Mouse (Mus musculus) thymus, postnatal 10 days (tissue): Measurements from ENCODE around the gene Myl9.
"Not testable (repeated sequence)": the region's sequence is repeated elsewhere in the genome, so short reads cannot be mapped to it uniquely, and the experiment has no call there.

Source experiments
- DNase-seq, 2 experiments: peaks; one replicate each; pipeline ENCODE4 v3.0.0; 2021; ENCODE audit warnings: low spot score in 2 of 2

Gene Myl9

GRCm38 (mm10) chr2:156784891-156785290 is 9.7 kb downstream of the Myl9 start:
- DNase-seq = no peak

- DNase-seq = not testable (repeated sequence)
Observed at GRCm38 (mm10) chr2:156786369-156786768, 11.1 kb downstream of the Myl9 start.

- DNase-seq = no peak
Observed at GRCm38 (mm10) chr2:156787090-156787775, 12.0 kb downstream of the Myl9 start.

GRCm38 (mm10) chr2:156787776-156788105 is 12.5 kb downstream of the Myl9 start:
- DNase-seq = no peak

GRCm38 (mm10) chr2:156788836-156789235 is 13.6 kb downstream of the Myl9 start:
- DNase-seq = no peak

- DNase-seq = no peak
Observed at GRCm38 (mm10) chr2:156798516-156798915, 23.3 kb downstream of the Myl9 start.

- DNase-seq = no peak
Observed at GRCm38 (mm10) chr2:156801045-156801444, 25.8 kb downstream of the Myl9 start.

GRCm38 (mm10) chr2:156802116-156802515 is 26.9 kb downstream of the Myl9 start:
- DNase-seq = not testable (repeated sequence)

- DNase-seq = no peak
Observed at GRCm38 (mm10) chr2:156803698-156804372, 28.6 kb downstream of the Myl9 start.

GRCm38 (mm10) chr2:156804589-156804988 is 29.4 kb downstream of the Myl9 start:
- no peak for DNase-seq

- no peak for DNase-seq
Observed at GRCm38 (mm10) chr2:156806886-156807285, 31.7 kb downstream of the Myl9 start.

GRCm38 (mm10) chr2:156809579-156809978 is 34.4 kb downstream of the Myl9 start:
- DNase-seq = peak; percentile 7 to 51

- DNase-seq = no peak
Observed at GRCm38 (mm10) chr2:156810716-156811115, 35.5 kb downstream of the Myl9 start.

GRCm38 (mm10) chr2:156811556-156811955 is 36.3 kb downstream of the Myl9 start:
- no peak for DNase-seq

- no peak for DNase-seq
Observed at GRCm38 (mm10) chr2:156814344-156814801, 39.2 kb downstream of the Myl9 start.

GRCm38 (mm10) chr2:156814893-156815292 is 39.7 kb downstream of the Myl9 start:
- no peak for DNase-seq

GRCm38 (mm10) chr2:156815412-156815811 is 40.2 kb downstream of the Myl9 start:
- no peak for DNase-seq

GRCm38 (mm10) chr2:156816116-156816515 is 40.9 kb downstream of the Myl9 start:
- DNase-seq = no peak

- DNase-seq = not testable (repeated sequence)
Observed at GRCm38 (mm10) chr2:156825128-156825527, 49.9 kb downstream of the Myl9 start.
